Mouse (Mus musculus) hindbrain, embryonic 10.5 days (tissue): ENCODE results near the gene Nr2f2. TPM values are rescaled to one million over a fixed set of nuclear protein-coding genes. Genes with fewer than 3 reads are reported as not detected.

ENCODE experiments used
- DNase-seq: peaks from one replicate; pipeline ENCODE4 v3.0.0-alpha.2; 2017; ENCODE audit warnings: low spot score
- H3K27ac ChIP-seq: fragments of 300-500 bp; sonication (generic); 2 replicates; pipeline ENCODE4 v1.5.1; 2016; ENCODE audit warnings: mild to moderate bottlenecking, moderate library complexity
- H3K27me3 ChIP-seq: fragments of 300-500 bp; sonication (generic); 2 replicates; pipeline ENCODE4 v1.6.1; 2016; ENCODE audit warnings: mild to moderate bottlenecking; ENCODE audit not compliant: poor library complexity, insufficient read depth, severe bottlenecking
- H3K36me3 ChIP-seq: fragments of 300-500 bp; sonication (generic); 2 replicates; pipeline ENCODE4 v1.6.1; 2016; ENCODE audit warnings: mild to moderate bottlenecking, moderate library complexity
- H3K4me1 ChIP-seq: fragments of 300-500 bp; sonication (generic); replicated peaks from 2 replicates; pipeline ENCODE4 v1.6.1; 2016; ENCODE audit warnings: mild to moderate bottlenecking
- H3K4me3 ChIP-seq: fragments of 300-500 bp; sonication (generic); 2 replicates; pipeline ENCODE4 v1.5.1; 2016; ENCODE audit warnings: mild to moderate bottlenecking, moderate library complexity
- H3K9me3 ChIP-seq: fragments of 300-500 bp; sonication (generic); 2 replicates; pipeline ENCODE4 v1.6.1; 2016; ENCODE audit warnings: mild to moderate bottlenecking, moderate library complexity
- WGBS: fragments of 180-500 bp; shearing (Covaris S2); methylation state at CpG from one replicate; pipeline ENCODE4 v1.1.7; 2016; 5-methylcytosine and 5-hydroxymethylcytosine counted together
- polyA plus RNA-seq: library from polyadenylated mRNA; unstranded; fragments of >200 nt; fragmentation: Nextera tagmentation; extraction: Ambion mirVana; gene quantifications from 2 replicates; pipeline ENCODE4 v1.2.1, GENCODE M21; 2016

Nr2f2 gene
- polyA plus RNA-seq, result 83.4 and 86.4 TPM in 2 replicates

DNA sequence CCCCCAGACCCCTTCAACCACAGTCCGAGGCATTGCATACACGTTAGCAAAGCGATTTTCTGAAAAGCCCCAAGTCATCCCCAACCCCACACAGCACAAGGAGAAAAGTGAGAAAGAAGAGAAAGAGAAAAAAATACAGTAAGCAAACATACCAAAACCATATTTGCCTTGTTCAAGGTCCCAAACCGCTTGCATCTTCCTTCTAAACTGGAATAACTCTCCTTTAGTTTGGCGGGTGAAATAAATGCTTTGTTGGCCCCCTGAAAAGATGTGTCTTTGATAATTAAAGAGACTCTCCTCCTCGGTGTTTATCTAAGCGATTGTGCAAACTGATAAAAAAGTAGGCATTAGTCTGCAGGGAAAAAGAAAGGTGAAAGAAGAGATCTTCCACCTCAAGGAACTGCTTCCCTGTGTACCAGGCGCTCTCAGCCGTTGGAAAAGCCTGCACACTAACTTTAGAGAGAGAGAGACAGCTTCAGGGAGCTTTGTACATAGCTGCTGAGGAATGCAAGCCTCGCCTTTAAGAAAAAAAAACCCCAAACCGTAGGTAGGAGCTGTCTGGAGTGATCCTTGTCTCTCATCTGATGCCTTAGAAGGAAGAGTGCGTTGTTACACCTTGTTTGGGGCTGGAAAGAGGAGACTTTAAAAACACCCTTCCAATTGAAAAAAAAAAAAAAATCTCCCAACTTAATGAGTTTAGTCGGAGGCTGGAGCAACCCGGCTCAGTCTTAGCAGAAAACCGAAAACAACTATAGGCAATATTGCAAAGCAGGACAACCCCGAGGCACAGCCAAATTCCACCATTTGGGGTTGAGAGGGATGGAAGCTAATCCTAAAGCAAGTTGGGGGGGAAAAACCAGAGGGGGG, at the start of gene Nr2f2:
Gene Nr2f2 (minus strand): TSS at position 795 of the 867 bp plus-strand sequence.
- Histone ChIP-seq H3K36me3 (no peaks in the 10 kb centered on the region), H3K4me3 (peak within 1 kb of the TSS; percentile 67), H3K9me3 (no peaks in the 10 kb centered on the region), H3K27me3 (peaks cover 53% of the 10 kb centered on the region), H3K27ac (peak within 1 kb of the TSS; percentile 99), H3K4me1 (peaks cover 64% of the 10 kb centered on the region)
- under 1% methylated on average over 16 of the region's 16 CpGs for WGBS
- peak; percentile 45 for DNase-seq

DNA sequence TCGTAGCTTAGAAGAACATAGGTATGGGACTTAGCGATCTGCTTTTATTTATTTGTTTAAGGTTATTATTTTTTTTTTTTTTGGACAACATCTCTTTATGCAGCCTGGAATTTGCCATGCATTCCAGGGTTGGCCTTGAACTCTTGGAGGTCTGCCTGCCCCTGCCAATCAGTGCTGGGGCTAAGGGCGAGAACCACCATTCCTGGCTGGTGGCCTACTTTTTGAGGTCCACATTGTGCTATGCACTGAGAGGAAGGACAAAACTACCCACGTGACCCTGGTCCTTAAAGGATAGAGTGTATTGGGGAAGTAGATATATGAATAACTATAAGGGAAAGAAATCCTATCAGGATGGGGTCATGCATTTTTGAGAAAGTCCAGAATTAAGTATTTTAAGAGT, 47.9 kb upstream of the Nr2f2 start:
- Histone ChIP-seq H3K27ac (no peak overlapping the region), H3K4me3 (no peak overlapping the region), H3K4me1 (no peaks in the 10 kb centered on the region), H3K9me3 (no peaks in the 10 kb centered on the region), H3K36me3 (peaks cover 52% of the 10 kb centered on the region), H3K27me3 (no peaks in the 10 kb centered on the region)
- 94% methylated on average over 4 of the region's 4 CpGs for WGBS
- DNase-seq, result no peak

DNA sequence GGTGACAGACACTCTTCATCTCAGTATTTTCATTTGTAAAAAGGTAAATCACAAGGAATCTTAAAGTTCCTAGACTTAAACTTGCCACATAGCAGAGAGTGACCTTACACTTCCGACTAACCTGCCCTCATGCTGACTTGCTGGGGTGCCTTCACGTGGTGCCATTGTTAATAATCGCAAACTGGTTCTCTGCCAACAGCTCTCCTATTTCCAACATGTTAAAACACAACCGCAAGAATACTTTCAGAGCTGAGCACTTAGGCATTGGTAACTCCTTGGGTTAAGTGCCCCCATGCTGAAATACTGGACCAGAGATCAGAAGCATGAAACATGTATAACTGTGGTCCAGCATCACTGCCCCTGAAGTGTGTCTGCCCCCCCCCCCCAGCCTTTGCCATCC, 47.1 kb upstream of the Nr2f2 start:
- WGBS, result 86% methylated on average over 4 of the region's 4 CpGs
- H3K27ac ChIP-seq, result no peak overlapping the region
- DNase-seq, result no peak
- no peaks in the 10 kb centered on the region for H3K4me1 ChIP-seq
- no peak overlapping the region for H3K4me3 ChIP-seq
- H3K9me3 ChIP-seq, result no peaks in the 10 kb centered on the region
- peaks cover 56% of the 10 kb centered on the region for H3K36me3 ChIP-seq
- H3K27me3 ChIP-seq, result no peaks in the 10 kb centered on the region

DNA sequence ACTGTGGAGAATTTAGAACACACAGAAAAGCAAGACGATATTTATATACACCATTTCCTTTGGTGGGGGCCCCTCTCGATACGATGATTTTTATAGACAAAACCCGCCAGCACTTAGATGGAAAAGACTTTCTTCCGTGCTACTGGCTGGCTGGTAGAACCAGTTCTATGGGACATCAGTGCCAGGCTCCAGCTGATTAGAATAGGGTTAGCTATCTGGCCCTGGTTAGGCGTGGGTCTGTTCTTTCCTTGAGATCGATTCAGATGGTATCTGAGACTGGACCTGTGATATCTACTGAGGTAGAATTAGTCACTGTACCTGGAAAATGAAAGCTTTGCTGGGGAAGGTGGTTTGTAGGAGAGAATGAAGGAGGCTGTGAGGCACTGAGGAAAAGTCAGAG, 46.4 kb upstream of the Nr2f2 start:
- DNase-seq, result no peak
- Histone ChIP-seq H3K36me3 (peaks cover 56% of the 10 kb centered on the region), H3K4me1 (no peaks in the 10 kb centered on the region), H3K27me3 (no peaks in the 10 kb centered on the region), H3K27ac (no peak overlapping the region), H3K9me3 (no peaks in the 10 kb centered on the region), H3K4me3 (no peak overlapping the region)
- whole genome bisulfite sequencing, result 95% methylated on average over 7 of the region's 7 CpGs

DNA sequence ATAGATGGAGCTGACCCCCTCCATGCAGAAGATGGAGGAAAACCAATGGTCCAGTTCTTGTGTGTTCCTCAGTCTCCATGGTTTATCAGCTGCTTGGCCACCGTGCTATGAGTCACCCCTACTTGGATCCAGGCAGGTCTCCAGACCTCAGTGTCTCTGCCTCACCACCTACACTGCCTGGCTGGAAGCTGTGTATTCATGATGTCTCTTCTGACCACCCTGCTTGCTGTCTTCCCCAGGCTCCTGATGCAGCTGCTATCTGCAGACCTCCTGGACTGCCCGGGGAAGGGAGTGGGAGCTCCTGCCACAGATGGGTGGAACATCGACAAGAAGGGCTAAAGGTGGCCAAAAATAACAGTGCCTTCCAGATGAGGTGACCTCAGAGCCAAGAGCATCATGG, 43.8 kb upstream of the Nr2f2 start:
- Histone ChIP-seq H3K36me3 (peaks cover 67% of the 10 kb centered on the region), H3K4me1 (no peaks in the 10 kb centered on the region), H3K27ac (no peak overlapping the region), H3K9me3 (no peaks in the 10 kb centered on the region), H3K27me3 (no peaks in the 10 kb centered on the region), H3K4me3 (no peak overlapping the region)
- no peak for DNase-seq
- 93% methylated on average over 3 of the region's 3 CpGs for WGBS

DNA sequence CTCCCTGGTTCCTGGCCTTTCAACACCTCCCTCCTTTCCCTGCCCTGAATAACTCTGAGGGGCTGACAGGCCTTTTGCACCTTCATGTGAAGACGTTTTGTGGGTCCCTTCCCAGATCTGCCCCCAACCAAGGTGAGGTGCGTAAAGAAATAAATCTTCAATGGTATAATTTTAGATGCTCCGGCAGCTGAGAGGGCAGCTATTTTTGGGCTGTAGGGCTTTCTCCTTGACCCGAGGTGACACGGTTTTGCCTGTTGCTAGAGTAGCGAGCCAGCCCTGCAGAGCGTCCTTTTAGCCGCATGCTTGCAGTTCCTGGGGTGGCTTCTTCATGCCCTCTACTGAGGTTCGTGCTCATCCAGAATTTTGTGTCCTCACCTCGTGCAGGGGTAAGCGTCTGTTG, 43.4 kb upstream of the Nr2f2 start:
- peaks cover 64% of the 10 kb centered on the region for H3K36me3 ChIP-seq
- no peaks in the 10 kb centered on the region for H3K9me3 ChIP-seq
- no peaks in the 10 kb centered on the region for H3K4me1 ChIP-seq
- DNase-seq, result no peak
- H3K4me3 ChIP-seq, result no peak overlapping the region
- no peak overlapping the region for H3K27ac ChIP-seq
- no peaks in the 10 kb centered on the region for H3K27me3 ChIP-seq
- WGBS, result 84% methylated on average over 11 of the region's 11 CpGs

DNA sequence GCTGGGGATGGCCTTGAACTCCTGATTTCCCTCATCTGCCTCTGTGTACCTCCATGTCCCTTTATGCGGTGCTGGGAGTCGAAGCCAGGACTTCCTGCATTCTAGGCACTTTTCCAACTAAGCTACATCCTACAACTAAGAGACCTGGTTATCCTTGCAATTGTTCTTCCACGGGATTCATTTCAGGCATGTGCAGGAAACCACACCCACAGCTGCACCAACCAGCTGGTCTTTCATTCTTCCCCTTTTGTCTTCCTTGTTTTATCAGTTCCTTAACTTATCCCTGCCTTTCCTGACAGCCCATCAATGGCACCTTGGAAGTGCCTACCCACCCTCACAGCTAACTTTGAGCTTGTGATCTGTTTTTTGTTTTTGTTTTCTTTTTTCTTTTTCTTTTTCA, 42.3 kb upstream of the Nr2f2 start:
- no peak for DNase-seq
- peaks cover 73% of the 10 kb centered on the region for H3K36me3 ChIP-seq
- H3K9me3 ChIP-seq, result no peaks in the 10 kb centered on the region

DNA sequence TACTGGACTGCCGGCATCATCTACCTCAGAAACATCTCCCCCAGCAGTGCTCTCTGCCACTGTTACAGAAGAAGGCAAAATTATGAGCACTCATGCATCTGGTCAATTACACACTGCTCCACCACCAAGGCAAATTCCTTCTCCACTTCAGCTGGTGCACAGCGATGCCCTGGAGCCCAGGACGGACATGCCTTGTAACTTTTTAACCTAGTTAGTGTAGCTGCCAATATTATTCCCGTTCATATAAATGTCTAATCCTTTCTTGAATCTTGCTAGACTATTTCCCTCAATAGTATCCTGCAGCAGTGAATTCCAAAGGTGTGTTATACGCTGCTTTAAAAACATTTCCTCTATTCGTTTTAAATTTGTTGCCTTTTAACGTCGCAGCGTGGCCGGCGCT, 40.6 kb upstream of the Nr2f2 start:
- H3K27me3 ChIP-seq, result no peaks in the 10 kb centered on the region
- no peak overlapping the region for H3K27ac ChIP-seq
- H3K4me1 ChIP-seq, result no peaks in the 10 kb centered on the region
- no peak overlapping the region for H3K4me3 ChIP-seq
- WGBS, result 94% methylated on average over 11 of the region's 11 CpGs
- peaks cover 68% of the 10 kb centered on the region for H3K36me3 ChIP-seq
- DNase-seq, result no peak
- H3K9me3 ChIP-seq, result no peaks in the 10 kb centered on the region

More for the DNA sequence above, 42.3 kb upstream of the Nr2f2 start:
- Histone ChIP-seq H3K4me3 (no peak overlapping the region), H3K27ac (no peak overlapping the region), H3K4me1 (no peaks in the 10 kb centered on the region), H3K27me3 (no peaks in the 10 kb centered on the region)
- WGBS, result 83% methylated on average over 3 of the region's 3 CpGs

DNA sequence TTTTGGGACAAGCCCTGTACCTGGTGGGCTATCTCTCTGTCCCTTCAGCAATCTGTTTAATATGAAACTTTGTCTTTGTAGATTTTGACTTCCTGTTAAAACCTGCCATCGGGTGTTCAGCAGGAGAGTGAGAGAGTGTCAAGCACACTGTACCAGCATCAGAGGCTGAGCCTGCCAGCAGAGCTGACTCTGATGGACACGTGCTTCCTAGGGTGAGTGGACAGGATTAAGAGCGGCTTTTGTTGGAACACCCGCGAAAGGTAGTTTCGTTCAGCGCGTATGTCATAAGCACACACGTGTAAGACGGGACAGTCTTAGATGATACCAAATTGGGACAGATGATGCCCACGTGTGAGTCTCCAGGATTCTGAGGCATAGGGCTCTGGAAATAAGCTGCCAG, 40.0 kb upstream of the Nr2f2 start:
- H3K27ac ChIP-seq, result no peak overlapping the region
- no peak overlapping the region for H3K4me3 ChIP-seq
- peaks cover 67% of the 10 kb centered on the region for H3K36me3 ChIP-seq
- DNase-seq, result no peak
- WGBS, result 94% methylated on average over 11 of the region's 11 CpGs
- H3K27me3 ChIP-seq, result no peaks in the 10 kb centered on the region
- no peaks in the 10 kb centered on the region for H3K9me3 ChIP-seq
- no peaks in the 10 kb centered on the region for H3K4me1 ChIP-seq

DNA sequence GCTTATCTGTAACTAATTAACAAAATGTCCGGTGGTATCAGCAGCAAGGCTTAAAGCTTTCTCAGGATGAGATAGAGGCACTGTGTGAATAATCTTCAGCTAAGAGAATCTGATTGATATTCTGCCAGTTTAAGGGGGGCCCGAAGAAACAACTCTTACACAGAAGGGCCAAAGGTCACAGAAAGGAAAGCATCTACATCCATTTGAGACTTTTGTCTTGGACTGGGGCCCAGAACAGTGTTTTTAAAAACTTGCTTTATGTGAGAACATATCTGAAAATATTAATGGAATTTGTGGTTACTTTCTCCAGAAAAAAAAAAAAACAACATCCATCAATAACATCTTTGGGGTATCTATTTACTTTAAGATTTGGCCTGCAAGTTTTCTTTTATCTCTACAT, 38.9 kb upstream of the Nr2f2 start:
- H3K27ac ChIP-seq, result no peak overlapping the region
- WGBS, result 76% methylated on average over 2 of the region's 2 CpGs
- no peak for DNase-seq
- H3K4me1 ChIP-seq, result no peaks in the 10 kb centered on the region
- no peak overlapping the region for H3K4me3 ChIP-seq
- no peaks in the 10 kb centered on the region for H3K27me3 ChIP-seq
- peaks cover 67% of the 10 kb centered on the region for H3K36me3 ChIP-seq
- H3K9me3 ChIP-seq, result no peaks in the 10 kb centered on the region

DNA sequence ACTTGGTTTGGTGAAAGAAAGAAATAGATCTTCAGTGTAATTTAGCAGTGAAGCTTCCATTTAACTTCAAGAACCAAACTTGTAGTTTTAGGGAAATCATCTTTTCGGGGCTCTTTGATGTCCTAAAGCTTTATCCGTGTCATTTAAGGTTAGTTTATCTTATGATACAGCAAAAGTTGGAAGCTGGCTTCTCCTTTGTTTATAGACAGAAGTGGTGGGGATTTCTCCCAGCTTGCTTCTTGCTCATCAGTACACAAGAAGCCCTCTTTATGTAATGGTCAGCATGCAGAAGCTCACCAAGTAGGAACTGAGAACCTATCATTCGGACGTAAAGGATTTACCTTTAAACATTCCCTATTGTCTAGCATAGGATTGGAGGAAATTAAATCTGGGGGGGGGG, 16.3 kb upstream of the Nr2f2 start:
- H3K4me1 ChIP-seq, result no peaks in the 10 kb centered on the region
- H3K9me3 ChIP-seq, result no peaks in the 10 kb centered on the region
- no peak for DNase-seq
- H3K36me3 ChIP-seq, result no peaks in the 10 kb centered on the region
- no peak overlapping the region for H3K4me3 ChIP-seq
- WGBS, result 96% methylated on average over 4 of the region's 4 CpGs
- peaks cover 5% of the 10 kb centered on the region; the same call in 1 of the 2 replicates for H3K27me3 ChIP-seq
- no peak overlapping the region for H3K27ac ChIP-seq

DNA sequence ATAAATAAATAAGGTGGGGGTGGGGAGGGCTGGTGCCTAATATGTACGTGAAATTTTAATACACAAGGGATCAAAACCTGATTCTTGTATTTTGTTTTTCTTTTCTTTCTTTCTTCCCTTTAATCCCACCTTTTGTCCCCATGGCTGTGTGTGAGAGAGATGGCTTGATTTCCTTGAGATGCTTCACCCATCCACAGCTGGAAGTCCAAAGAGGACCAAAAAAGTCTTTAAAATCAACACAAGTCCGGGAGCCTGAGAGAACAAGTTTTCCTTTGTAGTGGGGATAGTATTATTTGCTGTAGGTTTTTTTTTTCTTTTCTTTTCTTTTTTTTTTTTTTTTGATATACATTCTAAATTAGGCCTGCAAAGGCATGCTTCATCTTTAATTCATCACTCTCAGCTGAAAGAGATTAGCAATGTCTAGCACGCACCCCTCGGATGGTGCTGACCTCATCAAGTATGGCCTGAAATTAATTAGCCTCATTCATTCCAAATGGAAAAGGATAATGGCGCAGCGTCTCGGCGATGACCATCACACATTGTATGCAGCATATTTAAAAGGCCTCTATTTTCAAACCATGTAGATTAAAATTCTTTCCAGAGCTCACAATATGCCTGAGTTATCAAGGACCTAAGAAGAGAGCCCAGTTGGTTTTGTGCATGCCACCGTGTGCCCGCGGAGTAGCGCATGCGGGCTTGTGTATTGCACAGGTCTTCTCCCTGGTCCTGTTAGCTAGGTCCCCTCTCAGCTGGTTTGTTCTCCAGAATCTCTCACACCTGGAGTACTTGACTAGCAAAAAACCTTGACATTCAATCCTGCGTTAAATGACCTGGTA, 15.1 kb upstream of the Nr2f2 start:
- Histone ChIP-seq H3K27ac (peak overlapping the region; percentile 50; the same call in 1 of the 2 replicates), H3K27me3 (peaks cover 5% of the 10 kb centered on the region; the same call in 1 of the 2 replicates), H3K4me1 (peaks cover 10% of the 10 kb centered on the region), H3K9me3 (no peaks in the 10 kb centered on the region), H3K36me3 (no peaks in the 10 kb centered on the region), H3K4me3 (no peak overlapping the region)
- 70% methylated on average over 14 of the region's 14 CpGs for WGBS
- no peak for DNase-seq

DNA sequence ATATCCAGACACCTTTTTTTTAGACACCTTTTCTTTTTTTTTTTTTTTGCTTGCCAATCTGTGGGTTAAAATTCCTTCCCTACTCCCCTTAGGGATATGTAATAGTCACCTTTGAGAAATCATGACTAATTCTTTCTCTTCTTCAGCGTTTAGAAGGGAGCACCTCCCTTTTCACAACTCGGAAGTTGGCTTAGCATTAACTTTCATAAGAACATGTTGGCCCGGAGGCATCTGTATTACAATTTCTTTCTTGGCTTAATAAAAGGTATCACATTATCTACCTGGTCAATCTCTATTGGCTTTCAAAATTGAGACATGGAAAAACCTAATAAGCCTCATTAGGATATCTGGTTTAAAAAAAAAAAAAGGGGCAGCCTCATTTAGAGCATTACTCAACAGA, 14.4 kb upstream of the Nr2f2 start:
- no peak for DNase-seq
- H3K27me3 ChIP-seq, result peaks cover 9% of the 10 kb centered on the region; the same call in 1 of the 2 replicates
- H3K27ac ChIP-seq, result no peak overlapping the region
- peaks cover 15% of the 10 kb centered on the region for H3K4me1 ChIP-seq
- no peaks in the 10 kb centered on the region for H3K9me3 ChIP-seq
- no peak overlapping the region for H3K4me3 ChIP-seq
- H3K36me3 ChIP-seq, result no peaks in the 10 kb centered on the region
- WGBS, result 85% methylated on average over 3 of the region's 3 CpGs
